Mouse (Mus musculus): Measurements from ENCODE around the gene Dnase1l2. TPM values are rescaled to one million over a fixed set of nuclear protein-coding genes. Genes with fewer than 3 reads are reported as not detected.

Dnase1l2 gene
- 2.2 and 2.4 TPM in 2 replicates for polyA plus RNA-seq (2012; rRNA removed)

DNA sequence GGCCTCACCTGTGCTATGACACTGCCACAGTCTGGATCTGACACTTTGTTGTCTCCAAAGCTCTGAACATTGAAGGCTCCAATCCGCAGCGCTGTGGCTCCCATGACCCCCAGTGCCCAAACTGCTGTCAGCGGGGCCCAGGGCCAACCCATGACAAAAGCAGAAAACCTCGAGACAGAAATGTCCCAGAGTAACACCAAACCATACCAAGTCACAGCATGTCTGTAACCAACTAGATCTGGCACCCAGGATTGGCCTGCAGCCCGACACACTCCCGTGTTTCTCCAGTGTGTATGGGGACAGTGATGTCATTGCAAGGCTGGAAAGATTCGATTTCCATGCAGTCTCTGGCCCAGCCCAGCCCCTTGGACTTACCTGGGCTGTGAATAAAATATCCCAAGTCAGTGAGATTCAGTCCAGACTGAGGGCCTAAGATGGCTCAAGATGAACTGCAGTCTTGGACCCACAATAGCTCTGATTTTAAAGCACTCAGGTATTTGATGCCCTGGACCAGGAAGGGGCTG is at the start of gene Dnase1l2:
Gene Dnase1l2, minus strand, starts transcription at position 474 of the 524 bp plus-strand sequence.

DNA sequence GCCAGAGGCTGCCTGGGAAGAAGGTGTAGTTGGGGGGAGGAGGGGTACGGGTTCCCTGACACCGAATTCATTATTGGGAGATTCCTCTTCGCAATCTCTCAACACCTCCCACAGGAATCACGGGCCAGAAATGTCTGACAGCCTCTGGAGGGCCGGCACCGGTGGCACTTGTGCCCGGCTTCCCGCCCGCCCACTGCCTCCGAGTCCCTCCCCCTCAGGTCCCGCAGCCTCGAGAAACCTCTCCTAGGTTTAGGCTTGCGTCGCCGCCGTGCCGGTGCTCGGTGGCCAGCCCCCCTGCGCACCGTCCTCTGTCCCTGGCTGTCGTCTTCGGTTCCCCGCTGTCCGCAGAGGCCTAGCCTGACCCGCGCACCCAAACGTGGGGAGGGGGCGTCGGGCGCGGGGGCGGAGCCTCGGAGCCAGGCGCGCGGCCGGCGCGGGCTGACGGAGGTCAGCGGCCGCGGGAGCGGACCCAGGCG is 45.3 kb upstream of the Dnase1l2 start, which contains the start of gene Caskin1:
Gene Caskin1, plus strand, starts transcription at position 416 of the 476 bp plus-strand sequence.

DNA sequence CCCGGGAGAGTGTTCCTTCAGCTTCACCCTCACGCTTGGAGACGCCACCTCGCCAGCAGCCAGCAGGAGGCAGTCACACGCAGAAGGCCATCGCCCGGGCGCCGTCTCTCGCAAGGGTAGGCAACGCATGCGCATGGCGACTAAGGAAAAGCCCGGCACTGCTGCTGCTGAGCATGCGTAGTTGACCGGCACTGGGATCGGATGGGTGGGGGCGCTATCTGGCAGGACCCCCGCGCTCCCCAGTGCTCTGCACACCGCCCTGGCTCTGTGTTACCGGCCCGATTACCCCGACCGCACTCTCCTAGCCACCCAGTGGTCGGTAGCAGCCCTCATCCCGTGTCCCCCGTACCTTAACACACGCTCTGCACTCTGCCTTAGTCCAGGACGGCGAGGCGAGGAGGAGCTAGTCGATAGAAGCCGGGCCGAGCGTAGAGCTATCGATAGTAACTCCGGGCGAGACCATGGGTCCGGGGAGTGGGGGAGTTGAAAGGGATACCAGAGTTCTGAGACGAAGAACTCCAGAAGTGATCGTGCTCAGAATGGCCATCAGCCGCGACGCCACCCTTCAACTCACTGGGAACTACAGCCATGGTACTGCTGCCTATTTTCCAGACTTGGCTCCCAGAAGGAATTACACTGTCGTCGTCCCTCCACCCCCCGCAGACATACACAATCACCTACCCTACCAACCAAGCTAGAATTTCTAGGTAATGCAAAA is 35.9 kb upstream of the Dnase1l2 start, which contains the start of gene Mlst8:
Gene Mlst8, minus strand, starts transcription at position 416 of the 718 bp plus-strand sequence.

DNA sequence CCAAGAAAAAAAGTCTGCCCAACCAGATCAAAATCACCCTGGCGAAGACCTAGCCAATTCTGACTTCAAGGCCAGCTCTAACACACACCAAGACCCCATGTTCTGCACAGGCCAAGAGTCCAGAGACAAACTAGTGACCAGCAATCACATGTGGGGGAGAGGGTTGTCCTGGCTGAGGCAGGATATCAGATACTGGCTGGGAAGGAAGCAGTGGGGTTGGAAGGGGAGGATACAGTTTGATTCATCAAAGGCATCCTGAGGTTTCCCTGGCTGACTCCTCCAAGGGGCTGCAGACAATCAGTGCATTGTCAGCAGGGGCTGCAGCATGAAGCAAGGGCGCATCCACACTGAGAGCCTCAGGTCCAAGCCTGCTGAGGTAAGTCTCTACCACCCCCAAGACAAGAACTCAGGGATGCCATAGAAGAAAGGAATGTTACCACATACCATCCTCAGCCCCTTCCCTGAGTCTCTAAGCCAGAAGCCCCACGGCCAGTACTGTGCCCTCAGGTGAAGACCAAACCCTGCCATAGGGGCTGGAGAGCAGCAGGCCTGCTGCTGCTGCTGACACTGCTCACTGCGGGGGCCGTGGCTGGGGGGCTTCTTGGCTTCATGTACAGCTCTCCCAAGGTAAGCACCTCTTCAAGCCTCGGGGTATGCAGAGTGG is 30.8 kb upstream of the Dnase1l2 start, which contains the start of gene Bricd5:
Gene Bricd5, plus strand, starts transcription at position 273 of the 664 bp plus-strand sequence.

DNA sequence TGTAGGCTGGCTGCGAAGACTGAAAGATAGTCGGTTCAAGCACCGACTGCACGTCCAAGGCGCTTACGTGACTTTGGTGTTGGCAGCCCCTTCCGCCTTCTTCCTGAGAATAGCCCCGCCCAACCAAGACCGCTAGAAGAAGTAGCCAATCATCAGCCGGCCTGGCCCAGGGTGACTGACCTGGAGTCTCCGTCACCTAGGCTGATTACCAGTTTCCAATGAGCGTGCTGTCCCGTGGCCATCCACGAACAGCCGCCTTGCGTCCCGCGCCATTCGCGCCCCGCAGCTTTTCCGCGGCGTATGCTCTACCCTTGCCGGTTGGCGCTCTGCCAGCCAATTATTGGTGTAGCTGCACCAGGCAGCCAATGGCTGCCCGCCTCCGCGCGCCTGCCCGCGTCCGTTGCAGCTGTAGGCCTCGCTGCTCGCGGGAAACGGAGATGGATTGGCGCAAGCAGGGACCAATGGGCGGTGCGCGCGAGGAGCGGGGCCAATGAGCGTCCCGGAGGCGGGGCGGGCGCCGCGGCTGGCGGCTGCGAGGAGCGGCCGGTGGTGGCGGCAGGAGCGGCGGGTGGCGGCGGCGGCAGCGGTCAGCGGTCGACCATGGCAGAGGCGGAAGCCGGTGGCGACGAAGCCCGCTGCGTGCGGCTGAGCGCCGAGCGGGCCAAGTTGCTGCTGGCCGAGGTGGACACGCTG is 27.2 kb upstream of the Dnase1l2 start, which contains the start of the genes E4f1 and Pgp:
Gene E4f1, minus strand, starts transcription at position 404 of the 693 bp plus-strand sequence.
Gene Pgp, plus strand, starts transcription at position 483 of the 693 bp plus-strand sequence.

DNA sequence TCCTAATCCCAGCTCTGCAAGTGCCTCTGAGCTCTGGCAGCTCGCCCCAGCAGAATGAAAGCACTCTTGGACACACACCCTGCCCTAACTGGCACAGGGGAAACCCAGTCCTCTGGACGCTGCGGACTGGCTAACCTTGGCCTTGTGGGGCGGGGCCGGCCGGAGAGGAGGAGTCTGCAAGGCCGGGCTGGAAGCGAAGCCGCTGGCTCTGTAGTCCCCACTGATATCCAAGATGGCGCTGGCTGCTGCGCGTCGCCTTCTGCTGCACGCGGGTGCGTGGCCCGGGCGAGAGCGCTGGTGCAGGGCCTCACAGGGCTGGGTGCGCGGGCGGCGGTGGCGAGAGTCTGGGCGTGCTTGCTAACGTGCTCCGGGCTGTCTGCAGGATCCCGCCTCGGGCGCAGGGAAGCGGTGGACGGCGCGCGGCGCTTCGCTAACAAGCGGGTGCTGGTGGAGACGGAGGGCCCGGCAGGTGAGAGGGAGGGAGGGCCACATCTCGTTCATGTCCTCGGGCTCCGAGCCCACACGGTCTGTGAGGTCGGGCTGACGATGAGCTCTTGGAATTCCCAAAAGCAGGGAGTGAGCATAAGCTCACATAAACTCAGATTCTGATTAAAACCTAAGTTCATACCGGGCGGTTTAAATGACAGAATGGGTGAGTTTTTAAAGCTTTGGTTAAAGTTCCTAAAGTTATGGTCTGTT is 16.3 kb downstream of the Dnase1l2 start, which contains the start of gene Eci1:
Gene Eci1, plus strand, starts transcription at position 171 of the 699 bp plus-strand sequence.

DNA sequence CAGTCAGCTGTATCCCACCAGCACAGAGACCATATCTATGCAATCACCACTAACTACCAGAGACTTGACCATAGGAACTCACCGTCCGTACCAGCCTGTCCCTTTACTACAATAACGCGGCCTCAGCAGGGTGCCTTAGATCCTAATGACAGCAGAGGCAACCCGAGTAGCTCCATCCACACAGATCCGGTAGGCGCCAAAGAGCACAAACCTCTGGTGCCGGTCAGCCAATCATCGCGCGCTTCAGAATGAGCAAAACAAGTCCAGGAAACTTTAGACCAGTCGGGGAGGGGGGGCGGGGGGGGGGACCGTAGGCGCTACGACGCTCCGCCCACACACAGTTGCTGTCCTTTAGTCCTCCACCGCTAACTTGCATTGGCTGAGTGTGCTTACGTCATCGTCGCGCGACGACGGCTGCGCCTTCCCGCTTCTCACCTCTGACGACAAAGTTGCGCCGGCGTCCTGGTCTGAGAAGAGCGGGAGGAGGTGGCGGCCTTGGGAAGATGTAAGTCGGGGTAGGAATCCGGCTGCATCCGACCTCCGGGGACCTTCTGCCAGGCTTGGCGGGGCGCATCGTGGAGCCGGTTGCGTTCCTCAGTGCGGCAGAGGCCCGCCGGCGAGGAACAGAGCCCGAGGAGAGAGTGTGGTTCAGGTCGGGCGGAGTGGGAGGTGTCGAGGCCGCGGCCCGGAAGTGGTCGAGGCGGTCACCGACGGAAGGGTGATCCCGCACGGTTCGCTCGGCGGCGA is 28.5 kb downstream of the Dnase1l2 start, which contains the start of gene Rnps1:
Gene Rnps1, plus strand, starts transcription at position 336 of the 747 bp plus-strand sequence.

Other genes with a start within 250 kb of the Dnase1l2 start
- 13.3 and 13.9 TPM in 2 replicates for gene Tbc1d24, start 237.5 kb downstream of the Dnase1l2 start, polyA plus RNA-seq (2012; rRNA removed)
- 0.30 and 0.37 TPM in 2 replicates for gene Ntn3, start 233.6 kb downstream of the Dnase1l2 start, polyA plus RNA-seq (2012; rRNA removed)
- 13.1 and 15.0 TPM in 2 replicates for gene Tedc2, start 222.3 kb downstream of the Dnase1l2 start, polyA plus RNA-seq (2012; rRNA removed)
- 17.5 and 18.2 TPM in 2 replicates for gene Ccnf, start 191.6 kb downstream of the Dnase1l2 start, polyA plus RNA-seq (2012; rRNA removed)
- not detected in 2 replicates for gene Abca17, start 92.0 kb downstream of the Dnase1l2 start, polyA plus RNA-seq (2012; rRNA removed)
- 9.4 and 10.9 TPM in 2 replicates for gene Abca3, start 91.2 kb downstream of the Dnase1l2 start, polyA plus RNA-seq (2012; rRNA removed)
- 72.7 and 77.9 TPM in 2 replicates for gene Rnps1, start 28.5 kb downstream of the Dnase1l2 start, polyA plus RNA-seq (2012; rRNA removed)
- gene Eci1, start 16.5 kb downstream of the Dnase1l2 start, polyA plus RNA-seq (2012; rRNA removed): 112 and 121 TPM in 2 replicates
- 17.6 and 21.6 TPM in 2 replicates for gene E4f1, start 27.2 kb upstream of the Dnase1l2 start, polyA plus RNA-seq (2012; rRNA removed)
- gene Pgp, start 27.3 kb upstream of the Dnase1l2 start, polyA plus RNA-seq (2012; rRNA removed): 21.3 and 23.2 TPM in 2 replicates
- 0.14 and 0.23 TPM in 2 replicates for gene Bricd5, start 30.8 kb upstream of the Dnase1l2 start, polyA plus RNA-seq (2012; rRNA removed)
- gene Mlst8, start 36.0 kb upstream of the Dnase1l2 start, polyA plus RNA-seq (2012; rRNA removed): 10.8 TPM in 2 replicates
- 0.07 and 0.08 TPM in 2 replicates for gene Caskin1, start 45.5 kb upstream of the Dnase1l2 start, polyA plus RNA-seq (2012; rRNA removed)
- 48.2 and 52.1 TPM in 2 replicates for gene Traf7, start 84.8 kb upstream of the Dnase1l2 start, polyA plus RNA-seq (2012; rRNA removed)
- 0.24 and 0.30 TPM in 2 replicates for gene Rab26, start 91.1 kb upstream of the Dnase1l2 start, polyA plus RNA-seq (2012; rRNA removed)
- 3.8 and 5.0 TPM in 2 replicates for gene Pkd1, start 106.7 kb upstream of the Dnase1l2 start, polyA plus RNA-seq (2012; rRNA removed)
- gene Tsc2, start 189.5 kb upstream of the Dnase1l2 start, polyA plus RNA-seq (2012; rRNA removed): 17.8 and 20.1 TPM in 2 replicates
- 5.8 and 6.5 TPM in 2 replicates for gene Nthl1, start 189.6 kb upstream of the Dnase1l2 start, polyA plus RNA-seq (2012; rRNA removed)
- 10.7 and 11.8 TPM in 2 replicates for gene Slc9a3r2, start 207.2 kb upstream of the Dnase1l2 start, polyA plus RNA-seq (2012; rRNA removed)
- 0.07 and 0.16 TPM in 2 replicates for gene Npw, start 215.4 kb upstream of the Dnase1l2 start, polyA plus RNA-seq (2012; rRNA removed)
- 21.7 and 27.6 TPM in 2 replicates for gene Zfp598, start 226.6 kb upstream of the Dnase1l2 start, polyA plus RNA-seq (2012; rRNA removed)
- 0.12 and 0.14 TPM in 2 replicates for gene Syngr3, start 246.8 kb upstream of the Dnase1l2 start, polyA plus RNA-seq (2012; rRNA removed)

All from liver, embryonic 18 days (tissue).